Mouse (Mus musculus) bone marrow macrophage, adult 2 months (primary cell): ENCODE measurements at regions not wholly inside any gene's neighbourhood (a gene's known extent, or its start where the extent isn't known, plus 50 kb on each side); places are given as distances from the start of the nearest gene placed in this dataset.

Experiments
- CTCF ChIP-seq: IDR thresholded peaks from 2 replicates; pipeline ENCODE4 v1.5.1; 2012; ENCODE audit warnings: low read depth, mild to moderate bottlenecking, low read length, moderate library complexity
- POLR2A ChIP-seq: IDR thresholded peaks from 2 replicates; pipeline ENCODE4 v1.6.1; 2012; ENCODE audit warnings: mild to moderate bottlenecking, low read depth, low read length, borderline replicate concordance

DNA sequence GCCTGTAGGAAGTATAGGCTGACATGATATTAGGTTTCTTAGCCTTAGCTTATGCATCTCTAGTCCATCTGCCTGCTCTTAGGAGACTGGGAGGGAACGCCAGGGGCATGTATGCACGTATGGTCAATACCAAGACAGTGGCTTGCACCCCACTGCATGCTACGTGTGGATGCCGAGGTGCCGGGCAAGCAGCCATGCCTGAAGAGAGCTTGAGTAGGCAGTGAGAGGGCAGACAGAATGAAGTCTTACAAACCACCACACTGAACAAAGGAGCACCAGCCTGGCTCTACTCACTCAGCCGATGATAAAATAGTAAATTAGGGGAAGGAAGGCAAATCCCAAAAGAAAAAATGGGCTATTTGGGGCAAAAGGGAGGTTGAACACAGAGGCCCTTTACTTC, 245.2 kb upstream of the Fn1 start:
- TF ChIP-seq CTCF (no peak), POLR2A (no peak)
